Mouse (Mus musculus) kidney, postnatal 0 days (tissue): Measurements from ENCODE around the gene Lrfn2. TPM values are rescaled to one million over a fixed set of nuclear protein-coding genes. Genes with fewer than 3 reads are reported as not detected.

Experiments used
- ATAC-seq: fragments of 200-750 bp; cut with Nextera tagmentation; replicated peaks from 2 replicates; pipeline ENCODE4 v1.8.0; 2017; ENCODE audit warnings: low read depth, moderate number of reproducible peaks, moderate TSS enrichment, moderate library complexity; ENCODE audit not compliant: low FRiP score
- DNase-seq: peaks from one replicate; pipeline ENCODE4 v3.0.0-alpha.2; 2016; ENCODE audit warnings: low spot score
- H3K27ac ChIP-seq: fragments of 300-500 bp; sonication (generic); 2 replicates; pipeline ENCODE4 v1.5.1; 2014; ENCODE audit warnings: mild to moderate bottlenecking
- H3K27me3 ChIP-seq: fragments of 300-500 bp; sonication (generic); 2 replicates; pipeline ENCODE4 v1.6.1; 2014; ENCODE audit warnings: low read length, mixed read lengths; ENCODE audit not compliant: insufficient read depth
- H3K36me3 ChIP-seq: fragments of 300-500 bp; sonication (generic); 2 replicates; pipeline ENCODE4 v1.6.1; 2014; ENCODE audit warnings: low read length, mixed read lengths; ENCODE audit not compliant: insufficient read depth
- H3K4me1 ChIP-seq: fragments of 300-500 bp; sonication (generic); replicated peaks from 2 replicates; pipeline ENCODE4 v1.6.1; 2014; ENCODE audit warnings: antibody characterized with exemption, low read length, mixed read lengths; ENCODE audit not compliant: insufficient read depth
- H3K4me2 ChIP-seq: fragments of 300-500 bp; sonication (generic); 2 replicates; pipeline ENCODE4 v1.6.1; 2014; ENCODE audit warnings: mild to moderate bottlenecking, low read length, moderate library complexity, mixed read lengths
- H3K4me3 ChIP-seq: fragments of 300-500 bp; sonication (generic); replicated peaks from 2 replicates; pipeline ENCODE4 v1.5.1; 2014; ENCODE audit warnings: low read depth, low read length
- H3K9ac ChIP-seq: fragments of 300-500 bp; sonication (generic); 2 replicates; pipeline ENCODE4 v1.6.1; 2014; ENCODE audit warnings: low read depth, low read length
- H3K9me3 ChIP-seq: fragments of 300-500 bp; sonication (generic); replicated peaks from 2 replicates; pipeline ENCODE4 v1.6.1; 2016; ENCODE audit warnings: low read length, inconsistent platforms, mixed read lengths
- CTCF ChIP-seq: IDR thresholded peaks from 2 replicates; pipeline ENCODE4 v1.5.1; 2016; ENCODE audit warnings: antibody characterized with exemption, low read depth, mild to moderate bottlenecking, moderate library complexity
- WGBS: fragments of 180-500 bp; shearing (Covaris S2); extraction: QIAGEN DNeasy Blood & Tissue Kit; methylation state at CpG from one replicate; pipeline ENCODE4 v1.1.7; 2014; 5-methylcytosine and 5-hydroxymethylcytosine counted together
- polyA plus RNA-seq: library from polyadenylated mRNA; unstranded; fragments of >200 nt; fragmentation: Nextera tagmentation; extraction: Ambion mirVana; gene quantifications from 2 replicates; pipeline ENCODE4 v1.2.1, GENCODE M21; 2015

Lrfn2 gene
- polyA plus RNA-seq, 1 experiment from 2014 or later, result 0.97 TPM

GRCm38 (mm10) chr17:48975055-48975454 lies 42.9 kb downstream of the Lrfn2 start:
- ATAC-seq, result no peak
- Histone ChIP-seq H3K4me1 (peaks cover 9% of the 10 kb centered on the region; the same call in 1 of the 2 replicates), H3K36me3 (no peaks in the 10 kb centered on the region), H3K9ac (no peak overlapping the region), H3K9me3 (no peaks in the 10 kb centered on the region), H3K27me3 (no peaks in the 10 kb centered on the region), H3K4me2 (no peak overlapping the region), H3K27ac (peak overlapping the region; percentile 2; the same call in 1 of the 2 replicates), H3K4me3 (no peak overlapping the region)
- no peak for TF ChIP-seq CTCF
- DNase-seq, result peak; percentile 82
- WGBS, result 46% methylated on average over 4 of the region's 4 CpGs

GRCm38 (mm10) chr17:48976611-48977022 lies 44.4 kb downstream of the Lrfn2 start:
- no peaks in the 10 kb centered on the region for H3K9me3 ChIP-seq
- H3K4me2 ChIP-seq, result no peak overlapping the region
- no peaks in the 10 kb centered on the region for H3K36me3 ChIP-seq
- WGBS, result 64% methylated on average over 5 of the region's 5 CpGs
- H3K4me1 ChIP-seq, result peaks cover 9% of the 10 kb centered on the region; the same call in 1 of the 2 replicates
- H3K9ac ChIP-seq, result no peak overlapping the region
- H3K27ac ChIP-seq, result no peak overlapping the region
- ATAC-seq (no peak), DNase-seq (no peak)
- no peak for TF ChIP-seq CTCF
- H3K4me3 ChIP-seq, result no peak overlapping the region
- H3K27me3 ChIP-seq, result no peaks in the 10 kb centered on the region

- DNase-seq, result no peak
- TF ChIP-seq CTCF, result no peak
- no peaks in the 10 kb centered on the region for H3K4me1 ChIP-seq
- H3K9me3 ChIP-seq, result no peaks in the 10 kb centered on the region
- no peak overlapping the region for H3K4me3 ChIP-seq
- 71% methylated on average over 1 of the region's 1 CpGs for WGBS
- no peak overlapping the region for H3K27ac ChIP-seq
- no peak for ATAC-seq
- no peak overlapping the region for H3K4me2 ChIP-seq
- no peaks in the 10 kb centered on the region for H3K36me3 ChIP-seq
- H3K27me3 ChIP-seq, result no peaks in the 10 kb centered on the region
- H3K9ac ChIP-seq, result no peak overlapping the region
These were observed 63.2 kb downstream of the Lrfn2 start for GRCm38 (mm10) chr17:48995256-48995993.

GRCm38 (mm10) chr17:48999463-49000227 lies 67.5 kb downstream of the Lrfn2 start:
- 9% methylated on average over 11 of the region's 11 CpGs for WGBS
- no peaks in the 10 kb centered on the region for H3K36me3 ChIP-seq
- no peaks in the 10 kb centered on the region for H3K9me3 ChIP-seq
- no peak overlapping the region for H3K4me2 ChIP-seq
- H3K27ac ChIP-seq, result no peak overlapping the region
- no peak for TF ChIP-seq CTCF
- H3K4me3 ChIP-seq, result no peak overlapping the region
- no peak; the same call in 1 of the 2 replicates for ATAC-seq
- peak; percentile 46 for DNase-seq
- H3K9ac ChIP-seq, result no peak overlapping the region
- H3K27me3 ChIP-seq, result no peaks in the 10 kb centered on the region
- H3K4me1 ChIP-seq, result no peaks in the 10 kb centered on the region

- no peaks in the 10 kb centered on the region for H3K4me1 ChIP-seq
- H3K4me3 ChIP-seq, result no peak overlapping the region
- no peaks in the 10 kb centered on the region for H3K27me3 ChIP-seq
- no peak overlapping the region for H3K27ac ChIP-seq
- no peak overlapping the region for H3K4me2 ChIP-seq
- H3K9me3 ChIP-seq, result no peaks in the 10 kb centered on the region
- H3K9ac ChIP-seq, result no peak overlapping the region
- H3K36me3 ChIP-seq, result no peaks in the 10 kb centered on the region
- DNase-seq (peak; percentile 5), ATAC-seq (no peak)
- 23% methylated on average over 7 of the region's 7 CpGs for WGBS
- no peak for TF ChIP-seq CTCF
These were observed 77.3 kb downstream of the Lrfn2 start for GRCm38 (mm10) chr17:49009384-49010073.

GRCm38 (mm10) chr17:49013876-49014600 lies 81.9 kb downstream of the Lrfn2 start:
- Histone ChIP-seq H3K27me3 (no peaks in the 10 kb centered on the region), H3K36me3 (no peaks in the 10 kb centered on the region), H3K9me3 (no peaks in the 10 kb centered on the region), H3K9ac (no peak overlapping the region), H3K27ac (no peak overlapping the region), H3K4me1 (no peaks in the 10 kb centered on the region), H3K4me3 (no peak overlapping the region), H3K4me2 (no peak overlapping the region)
- 68% methylated on average over 7 of the region's 7 CpGs for WGBS
- TF ChIP-seq CTCF, result no peak
- ATAC-seq (no peak), DNase-seq (no peak)
